ENCODE assay signal across 9 mouse cellular contexts in the genomic region with DNA sequence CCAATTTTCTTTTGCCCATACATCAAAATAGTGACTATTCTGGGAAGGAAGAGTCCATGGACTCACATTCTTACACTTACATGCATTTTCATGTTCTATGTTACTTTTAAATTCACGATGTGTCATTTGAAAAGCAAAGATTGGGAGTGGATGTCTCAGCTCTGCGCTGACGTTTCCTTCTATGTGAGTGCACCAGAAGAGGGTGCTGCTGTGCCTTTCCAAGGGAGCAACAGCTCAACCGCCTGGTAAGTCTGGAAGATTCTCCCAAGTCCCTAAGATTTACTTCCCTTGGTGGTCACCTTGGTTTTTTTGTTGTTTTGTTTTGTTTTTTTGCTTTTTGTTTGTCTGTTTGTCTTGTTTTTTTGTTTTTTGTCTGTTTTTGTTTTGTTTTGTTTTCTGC. TPM values are rescaled to one million over a fixed set of nuclear protein-coding genes. Genes with fewer than 3 reads are reported as not detected.
DNase-seq lines count a peak whose midpoint lies in the region; ATAC-seq and TF ChIP-seq lines count a peak whose summit lies in the region.
"Had no signal": no experiment of that assay in that cellular context is flagged by ENCODE, and none has a peak within 500 bp of the region (broad histone marks: within the 10 kb centered on the region; RNA-seq: fewer than 3 reads in every experiment).

No protein-coding gene starts in this region.

- H3K4me1 ChIP-seq in kidney, postnatal 0 days (replicated peaks; ENCODE audit: insufficient read depth, low read length): no peaks in the 10 kb centered on the region
- H3K4me1 ChIP-seq in midbrain, postnatal 0 days (ENCODE audit: insufficient read depth, low read length): no peaks in the 10 kb centered on the region

- H3K36me3 ChIP-seq in kidney, postnatal 0 days (ENCODE audit: insufficient read depth, low read length): no peaks in the 10 kb centered on the region
- no peaks in the 10 kb centered on the region for H3K36me3 ChIP-seq in midbrain, postnatal 0 days (ENCODE audit: insufficient read depth, low read length)

- no peak overlapping the region for H3K4me3 ChIP-seq in kidney, postnatal 0 days (replicated peaks; ENCODE audit: low read depth, low read length)
- H3K4me3 ChIP-seq in midbrain, postnatal 0 days (ENCODE audit: low read depth, low read length): no peak overlapping the region

- peak; percentile 42 for DNase-seq in gastrocnemius, postnatal 14 days
- no peak for DNase-seq in gastrocnemius, adult 8-10 months (ENCODE audit: low spot score in 2 of 2)
- DNase-seq in right cerebral cortex, postnatal 10 days (ENCODE audit: low spot score in 2 of 2): peak; percentile 68 to 80
- DNase-seq in right cerebral cortex, postnatal 36 days (ENCODE audit: low spot score in 2 of 2): no peak
- DNase-seq in embryo, embryonic 10.5 days (ENCODE audit: low spot score): peak; percentile 75
- peak; percentile 75 for DNase-seq in kidney, postnatal 0 days (ENCODE audit: low spot score)
- peak; percentile 75 for DNase-seq in midbrain, postnatal 0 days (ENCODE audit: low spot score)
- DNase-seq in yolk sac, embryonic 10.5 days (ENCODE audit: low spot score): no peak

- WGBS in kidney, postnatal 0 days: 9% methylated on average over 4 of the region's 4 CpGs
- 8% methylated on average over 4 of the region's 4 CpGs for WGBS in midbrain, postnatal 0 days

- intact Hi-C loops in gastrocnemius, postnatal 14 days (cut with DNase I; ENCODE audit: low total_unique reads): no loop called here

- H3K27ac ChIP-seq in kidney, postnatal 0 days: no peak overlapping the region
- H3K27ac ChIP-seq in midbrain, postnatal 0 days (ENCODE audit: low read depth, low read length): no peak overlapping the region
- H3K27ac ChIP-seq: macrophage had no signal

- TF ChIP-seq CTCF in kidney, postnatal 0 days (IDR thresholded peaks at IDR 0.05; ENCODE audit: low read depth): peak; percentile 83
- peak; percentile 87 for TF ChIP-seq CTCF in midbrain, postnatal 0 days (IDR thresholded peaks at IDR 0.05)

- H3K9ac ChIP-seq in kidney, postnatal 0 days (ENCODE audit: low read depth, low read length): no peak overlapping the region
- H3K9ac ChIP-seq in midbrain, postnatal 0 days (replicated peaks; ENCODE audit: low read length, poor library complexity, severe bottlenecking): no peak overlapping the region

- no peaks in the 10 kb centered on the region for H3K27me3 ChIP-seq in kidney, postnatal 0 days (ENCODE audit: insufficient read depth, low read length)
- H3K27me3 ChIP-seq in midbrain, postnatal 0 days (ENCODE audit: insufficient read depth, low read length): no peaks in the 10 kb centered on the region

- H3K4me2 ChIP-seq in kidney, postnatal 0 days (ENCODE audit: low read length): no peak overlapping the region
- no peak overlapping the region for H3K4me2 ChIP-seq in midbrain, postnatal 0 days (ENCODE audit: low read depth, low read length, poor library complexity, severe bottlenecking)

- H3K9me3 ChIP-seq in kidney, postnatal 0 days (replicated peaks; ENCODE audit: low read length): no peaks in the 10 kb centered on the region
- H3K9me3 ChIP-seq in midbrain, postnatal 0 days (ENCODE audit: low read length): no peaks in the 10 kb centered on the region

- no peak for ATAC-seq in kidney, postnatal 0 days (replicated peaks; ENCODE audit: low FRiP score, low read depth)
- no peak for ATAC-seq in midbrain, postnatal 0 days (ENCODE audit: low FRiP score)

RNA-seq across cellular contexts. Expression of a gene that starts 6.1 kb away (rescaled TPM):
- total RNA-seq in gastrocnemius, postnatal 14 days (2021): 1 to 10 TPM; 1.4 to 2.5 TPM
- total RNA-seq in gastrocnemius, adult 8-10 months (2022): 1 to 10 TPM in 3 of 4 experiments, under 1 TPM in 1; 0.94 to 1.4 (median 1.3) TPM
- polyA plus RNA-seq in kidney, postnatal 0 days (2015; fragmentation: Nextera tagmentation; extraction: Ambion mirVana): 0.33 and 0.47 TPM in 2 replicates
- total RNA-seq in midbrain, postnatal 0 days (2014; rRNA removed): 0.33 and 0.88 TPM in 2 replicates
- polyA plus RNA-seq in midbrain, postnatal 0 days (2015; fragmentation: Nextera tagmentation; extraction: Ambion mirVana): 2.0 and 2.1 TPM in 2 replicates

Comparison
In these comparisons a context has a peak if more than half of its experiments do, and no peak if none do; other contexts are left out.
1. DNase-seq: peak in gastrocnemius, postnatal 14 days (single experiment), right cerebral cortex, postnatal 10 days (2 of 2), embryo, embryonic 10.5 days (single experiment), kidney, postnatal 0 days (single experiment) and midbrain, postnatal 0 days (single experiment); none in gastrocnemius, adult 8-10 months (0 of 2), right cerebral cortex, postnatal 36 days (0 of 2) and yolk sac, embryonic 10.5 days (single experiment).